ENCODE assay signal across 19 mouse cellular contexts in the genomic region with DNA sequence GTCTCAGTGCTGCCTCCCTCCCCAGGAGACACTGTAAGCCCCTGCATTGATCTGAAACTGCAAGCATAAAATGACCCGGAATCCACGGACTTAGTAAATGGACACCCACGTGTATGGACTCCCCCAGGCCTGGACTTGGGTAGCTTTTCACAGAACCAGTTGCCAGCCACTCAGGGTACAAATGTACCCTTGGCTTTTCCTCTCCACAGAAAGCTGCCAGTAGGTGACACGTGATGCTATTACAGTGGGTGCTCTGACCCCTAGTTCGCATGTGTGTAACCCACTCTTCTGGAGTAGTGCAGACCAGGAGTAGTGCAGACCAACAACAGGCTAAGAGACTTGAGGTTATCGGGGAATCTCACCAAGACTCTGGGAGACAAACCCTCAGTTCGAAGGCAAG. TPM values are rescaled to one million over a fixed set of nuclear protein-coding genes. Genes with fewer than 3 reads are reported as not detected.
A peak's percentile ranks its signal among the peaks of the same experiment; 100 is the strongest.
DNase-seq lines count a peak whose midpoint lies in the region; ATAC-seq and TF ChIP-seq lines count a peak whose summit lies in the region.
"Had no signal": no experiment of that assay in that cellular context is flagged by ENCODE, and none has a peak within 500 bp of the region (broad histone marks: within the 10 kb centered on the region; RNA-seq: fewer than 3 reads in every experiment).

No protein-coding gene starts in this region.

- H3K79me2 ChIP-seq in C2C12 (ENCODE audit: control insufficient read depth, insufficient read depth) (peaks cover 67% of the 10 kb centered on the region), myocyte (ENCODE audit: control insufficient read depth, insufficient read depth) (peaks cover 23% of the 10 kb centered on the region)

- DNase-seq in cerebellum, adult 2 months: no peak
- no peak for DNase-seq in cerebellum, postnatal 25 days
- DNase-seq in hindbrain, postnatal 0 days (ENCODE audit: low spot score): no peak
- DNase-seq in yolk sac, embryonic 10.5 days (ENCODE audit: low spot score): no peak
- no peak for DNase-seq in adrenal gland, postnatal 14 days
- DNase-seq in lung, postnatal 14 days: no peak
- DNase-seq: cerebellum, postnatal 36 days; layer of hippocampus, postnatal 36 days; left cerebral cortex, postnatal 4 days; lung, embryonic 14.5 days; right cerebral cortex, adult 18-20 months had no signal

- no peaks in the 10 kb centered on the region for H3K4me1 ChIP-seq in cerebellum, adult 2 months (ENCODE audit: control insufficient read depth, insufficient read depth, low read length)
- peaks cover 14% of the 10 kb centered on the region for H3K4me1 ChIP-seq in hindbrain, postnatal 0 days (ENCODE audit: insufficient read depth, low read length)

- H3K36me3 ChIP-seq in C2C12 (ENCODE audit: control insufficient read depth, insufficient read depth) (peaks cover 31% of the 10 kb centered on the region), myocyte (ENCODE audit: control insufficient read depth, insufficient read depth) (peaks cover 24% of the 10 kb centered on the region)
- H3K36me3 ChIP-seq in hindbrain, postnatal 0 days (ENCODE audit: insufficient read depth, low read length): no peaks in the 10 kb centered on the region
- H3K36me3 ChIP-seq: embryonic facial prominence, embryonic 10.5 days; heart, embryonic 12.5 days; intestine, embryonic 15.5 days; kidney, embryonic 15.5 days had no signal

- no peaks in the 10 kb centered on the region for H3K27me3 ChIP-seq in cerebellum, adult 2 months (ENCODE audit: control insufficient read depth, insufficient read depth, low read length)
- H3K27me3 ChIP-seq in C2C12 (ENCODE audit: control insufficient read depth, insufficient read depth, insufficient read length): no peaks in the 10 kb centered on the region
- H3K27me3 ChIP-seq in hindbrain, postnatal 0 days (ENCODE audit: insufficient read depth, low read length): no peaks in the 10 kb centered on the region
- no peaks in the 10 kb centered on the region for H3K27me3 ChIP-seq in myocyte (ENCODE audit: control insufficient read depth, insufficient read depth, insufficient read length)
- H3K27me3 ChIP-seq: heart, embryonic 12.5 days; intestine, embryonic 15.5 days; kidney, embryonic 15.5 days had no signal

- peak overlapping the region; percentile 39; the same call in 1 of the 2 replicates for H3K27ac ChIP-seq in cerebellum, adult 2 months (ENCODE audit: insufficient read depth, low read length)
- H3K27ac ChIP-seq in hindbrain, postnatal 0 days: no peak overlapping the region
- H3K27ac ChIP-seq: embryonic facial prominence, embryonic 10.5 days; intestine, embryonic 15.5 days; kidney, embryonic 15.5 days; macrophage had no signal

- no peaks in the 10 kb centered on the region for H3K9me3 ChIP-seq in hindbrain, postnatal 0 days (ENCODE audit: low read length)
- H3K9me3 ChIP-seq: embryonic facial prominence, embryonic 10.5 days; heart, embryonic 12.5 days; intestine, embryonic 15.5 days; kidney, embryonic 15.5 days had no signal

- 77% methylated on average over 7 of the region's 7 CpGs for WGBS in cerebellum, adult 2 months
- 85% methylated on average over 7 of the region's 7 CpGs for WGBS in hindbrain, postnatal 0 days

- 0 out of 2 replicates have a peak overlapping the region, but pooled peaks have one; percentile 1 for H3K4me2 ChIP-seq in hindbrain, postnatal 0 days (ENCODE audit: low read depth, low read length)
- peak overlapping the region; percentile 92 for H3K4me2 ChIP-seq in myocyte (ENCODE audit: low read depth)
- H3K4me2 ChIP-seq: heart, embryonic 12.5 days; intestine, embryonic 15.5 days; kidney, embryonic 15.5 days; lung, embryonic 14.5 days had no signal

- no peak for TF ChIP-seq POLR2A in cerebellum, adult 2 months (IDR thresholded peaks at IDR 0.05; ENCODE audit: borderline replicate concordance, insufficient read depth, low read length)
- TF ChIP-seq POLR2A in myocyte (IDR thresholded peaks at IDR 0.05; ENCODE audit: insufficient read length, low read depth): no peak

- H3K4me3 ChIP-seq in cerebellum, adult 2 months (replicated peaks; ENCODE audit: insufficient read depth, low read depth, low read length): no peak overlapping the region
- H3K4me3 ChIP-seq in C2C12 (ENCODE audit: insufficient read depth, poor library complexity, severe bottlenecking) (peak overlapping the region; percentile 43), myocyte (peak overlapping the region; percentile 41)
- H3K4me3 ChIP-seq in hindbrain, postnatal 0 days (ENCODE audit: low read length): no peak overlapping the region
- H3K4me3 ChIP-seq: erythroblast, embryonic 14.5 days; heart, embryonic 12.5 days; intestine, embryonic 15.5 days; kidney, embryonic 15.5 days had no signal

- peaks cover 44% of the 10 kb centered on the region for H3K79me3 ChIP-seq in C2C12 (ENCODE audit: low read depth)

- H3K9ac ChIP-seq in hindbrain, postnatal 0 days (replicated peaks; ENCODE audit: low read length): no peak overlapping the region
- H3K9ac ChIP-seq: heart, embryonic 12.5 days; intestine, embryonic 15.5 days; kidney, embryonic 15.5 days; lung, embryonic 14.5 days had no signal

- no peak for TF ChIP-seq CTCF in cerebellum, adult 2 months (IDR thresholded peaks at IDR 0.05; ENCODE audit: borderline replicate concordance, insufficient read depth, low read depth, low read length)
- no peak for TF ChIP-seq CTCF in C2C12 (IDR thresholded peaks at IDR 0.05; ENCODE audit: control insufficient read depth, insufficient read depth, insufficient read length)
- no peak for TF ChIP-seq CTCF in hindbrain, postnatal 0 days (IDR thresholded peaks at IDR 0.05; ENCODE audit: low read depth)

- H3ac ChIP-seq in C2C12 (ENCODE audit: control insufficient read depth, insufficient read length, low read depth): peak overlapping the region; percentile 73
- H3ac ChIP-seq in myocyte (ENCODE audit: control insufficient read depth, insufficient read length): no peak overlapping the region

- ATAC-seq in hindbrain, postnatal 0 days: no peak
- ATAC-seq: intestine, embryonic 15.5 days had no signal

TF ChIP-seq in C2C12, 6 proteins besides CTCF, POLR2A, EP300 and RAD21:
- TF ChIP-seq MAX (IDR thresholded peaks at IDR 0.05) (no peak), FOSL1 (IDR thresholded peaks at IDR 0.05; ENCODE audit: insufficient read depth, low read length, poor library complexity, severe bottlenecking) (no peak), CEBPB (IDR thresholded peaks at IDR 0.05; ENCODE audit: low read depth) (no peak), USF1 (IDR thresholded peaks at IDR 0.05; ENCODE audit: low read depth) (peak; percentile 69), MYOD1 (IDR thresholded peaks at IDR 0.05; ENCODE audit: control insufficient read depth, insufficient read length, low read depth) (no peak), MYOG (IDR thresholded peaks at IDR 0.05; ENCODE audit: control insufficient read depth, extremely low read depth, insufficient read length) (no peak)
TF ChIP-seq in C2C12: peak in this region for 1.

TF ChIP-seq in myocyte, 11 proteins besides CTCF, POLR2A, EP300 and RAD21:
- TF ChIP-seq USF1 (IDR thresholded peaks at IDR 0.05; ENCODE audit: low read depth): peak; percentile 64
- TF ChIP-seq REST (IDR thresholded peaks at IDR 0.05; ENCODE audit: insufficient read depth, insufficient read length): no peak

RNA-seq across cellular contexts. Expression of a gene that starts 2.2 kb away (rescaled TPM):
- polyA plus RNA-seq in cerebellum, adult 2 months (2012; rRNA removed): 13.7 and 13.8 TPM in 2 replicates
- 44.8 TPM for polyA plus RNA-seq in C2C12 (2012; fragmentation: generic; extraction: Trizol)
- 6.3 and 8.4 TPM in 2 replicates for total RNA-seq in hindbrain, postnatal 0 days (2014; rRNA removed)
- 1.6 TPM in 2 replicates for polyA plus RNA-seq in hindbrain, postnatal 0 days (2015; fragmentation: Nextera tagmentation; extraction: Ambion mirVana)
- polyA plus RNA-seq in myocyte (2012; fragmentation: generic; extraction: Trizol): 15.5 TPM
- 2.7 and 7.7 TPM in 2 replicates for total RNA-seq in adrenal gland, postnatal 14 days (2021)

RNA-seq across cellular contexts. Expression of a gene that starts 23.5 kb away (rescaled TPM):
- polyA plus RNA-seq in cerebellum, adult 2 months (2012; rRNA removed): 50.6 and 50.7 TPM in 2 replicates
- polyA plus RNA-seq in C2C12 (2012; fragmentation: generic; extraction: Trizol): 42.9 TPM
- total RNA-seq in hindbrain, postnatal 0 days (2014; rRNA removed): 48.2 and 51.2 TPM in 2 replicates
- polyA plus RNA-seq in hindbrain, postnatal 0 days (2015; fragmentation: Nextera tagmentation; extraction: Ambion mirVana): 23.3 and 25.1 TPM in 2 replicates
- 94.9 TPM for polyA plus RNA-seq in myocyte (2012; fragmentation: generic; extraction: Trizol)
- total RNA-seq in adrenal gland, postnatal 14 days (2021): 38.2 TPM in 2 replicates

Comparison
In these comparisons a context has a peak if more than half of its experiments do, and no peak if none do; other contexts are left out.
1. H3K4me3 ChIP-seq: peak in C2C12 (single experiment) and myocyte (single experiment); none in cerebellum, adult 2 months (single experiment) and hindbrain, postnatal 0 days (single experiment).